Mouse (Mus musculus): ENCODE results near the gene Cyb5r3. TPM values are rescaled to one million over a fixed set of nuclear protein-coding genes. Genes with fewer than 3 reads are reported as not detected.
"Not testable (repeated sequence)": the region's sequence is repeated elsewhere in the genome, so short reads cannot be mapped to it uniquely, and the experiment has no call there.

Gene Cyb5r3
- total RNA-seq, 2 experiments from 2014 or later: 91.1 to 94.6 TPM

GRCm38 (mm10) chr15:83157667-83158064 is 14.7 kb downstream of the Cyb5r3 start:
- no peak for DNase-seq (ENCODE audit: extremely low spot score in 1 of 2, low spot score in 2 of 2)
- intact Hi-C loops (cut with DNase I): no loop called here

GRCm38 (mm10) chr15:83156929-83157666 is 15.3 kb downstream of the Cyb5r3 start:
- intact Hi-C loops (cut with DNase I): no loop called here
- peak in 1 of 2 experiments; percentile 67 for DNase-seq (ENCODE audit: extremely low spot score in 1 of 2, low spot score in 2 of 2)

GRCm38 (mm10) chr15:83155672-83156419 is 16.5 kb downstream of the Cyb5r3 start:
- intact Hi-C loops (cut with DNase I): no loop called here
- no peak for DNase-seq (ENCODE audit: extremely low spot score in 1 of 2, low spot score in 2 of 2)

- no peak for DNase-seq (ENCODE audit: extremely low spot score in 1 of 2, low spot score in 2 of 2)
- intact Hi-C loops (cut with DNase I): no loop called here
Observed at GRCm38 (mm10) chr15:83154309-83154708, 18.1 kb downstream of the Cyb5r3 start.

GRCm38 (mm10) chr15:83150694-83151093 is 21.7 kb downstream of the Cyb5r3 start:
- intact Hi-C loops (cut with DNase I): no loop called here
- no peak for DNase-seq (ENCODE audit: extremely low spot score in 1 of 2, low spot score in 2 of 2)

GRCm38 (mm10) chr15:83150073-83150442 is 22.3 kb downstream of the Cyb5r3 start:
- no peak for DNase-seq (ENCODE audit: extremely low spot score in 1 of 2, low spot score in 2 of 2)
- intact Hi-C loops (cut with DNase I): no loop called here

- intact Hi-C loops (cut with DNase I): no loop called here
- DNase-seq (ENCODE audit: extremely low spot score in 1 of 2, low spot score in 2 of 2): peak; percentile 98
Observed at GRCm38 (mm10) chr15:83149196-83150072, 23.0 kb downstream of the Cyb5r3 start, which contains the start of gene Poldip3. Poldip3 (minus strand) TSS chr15:83149384.

- DNase-seq (ENCODE audit: extremely low spot score in 1 of 2, low spot score in 2 of 2): no peak
- intact Hi-C loops (cut with DNase I): no loop called here
Observed at GRCm38 (mm10) chr15:83148801-83149195, 23.6 kb downstream of the Cyb5r3 start.

GRCm38 (mm10) chr15:83148395-83148794 is 24.0 kb downstream of the Cyb5r3 start:
- intact Hi-C loops (cut with DNase I): no loop called here
- no peak for DNase-seq (ENCODE audit: extremely low spot score in 1 of 2, low spot score in 2 of 2)

- intact Hi-C loops (cut with DNase I): no loop called here
- DNase-seq (ENCODE audit: extremely low spot score in 1 of 2, low spot score in 2 of 2): no peak
Observed at GRCm38 (mm10) chr15:83145541-83145940, 26.9 kb downstream of the Cyb5r3 start.

GRCm38 (mm10) chr15:83142861-83143260 is 29.5 kb downstream of the Cyb5r3 start:
- intact Hi-C loops (cut with DNase I): no loop called here
- DNase-seq (ENCODE audit: extremely low spot score in 1 of 2, low spot score in 2 of 2): no peak

GRCm38 (mm10) chr15:83135654-83136053 is 36.7 kb downstream of the Cyb5r3 start:
- DNase-seq (ENCODE audit: extremely low spot score in 1 of 2, low spot score in 2 of 2): no peak
- intact Hi-C loops (cut with DNase I): loop anchor here (10.0 kb wide), 1 partner anchor 861 kb away; the partner anchor contains the start of gene Sept3

GRCm38 (mm10) chr15:83134671-83135070 is 37.7 kb downstream of the Cyb5r3 start:
- intact Hi-C loops (cut with DNase I): loop anchor here (10.0 kb wide), 1 partner anchor 860 kb away; the partner anchor contains the start of gene Sept3
- no peak for DNase-seq (ENCODE audit: extremely low spot score in 1 of 2, low spot score in 2 of 2)

- no peak for DNase-seq (ENCODE audit: extremely low spot score in 1 of 2, low spot score in 2 of 2)
- intact Hi-C loops (cut with DNase I): loop anchor here (10.0 kb wide), 1 partner anchor 855 kb away; the partner anchor contains the start of gene Sept3
Observed at GRCm38 (mm10) chr15:83129530-83130231, 42.7 kb downstream of the Cyb5r3 start.

GRCm38 (mm10) chr15:83127037-83127436 is 45.4 kb downstream of the Cyb5r3 start:
- intact Hi-C loops (cut with DNase I); DNase-seq (ENCODE audit: extremely low spot score in 1 of 2, low spot score in 2 of 2): not testable (repeated sequence)

GRCm38 (mm10) chr15:83126582-83126981 is 45.8 kb downstream of the Cyb5r3 start:
- intact Hi-C loops (cut with DNase I): no loop called here
- DNase-seq (ENCODE audit: extremely low spot score in 1 of 2, low spot score in 2 of 2): no peak

GRCm38 (mm10) chr15:83124625-83125024 is 47.8 kb downstream of the Cyb5r3 start:
- intact Hi-C loops (cut with DNase I): no loop called here
- no peak for DNase-seq (ENCODE audit: extremely low spot score in 1 of 2, low spot score in 2 of 2)

GRCm38 (mm10) chr15:83122566-83123145 is 49.7 kb downstream of the Cyb5r3 start, which contains the start of gene Rrp7a:
Rrp7a (minus strand) TSS chr15:83122801.
- intact Hi-C loops (cut with DNase I): no loop called here
- peak; percentile 89 to 95 for DNase-seq (ENCODE audit: extremely low spot score in 1 of 2, low spot score in 2 of 2)

All from left cerebral cortex, postnatal 10 days (tissue).